Mouse (Mus musculus) liver, embryonic 14.5 days (tissue): ENCODE measurements around the gene Coro2a. TPM values are rescaled to one million over a fixed set of nuclear protein-coding genes. Genes with fewer than 3 reads are reported as not detected.

ENCODE experiments used
- ATAC-seq: fragments of 200-750 bp; cut with Nextera tagmentation; 2 replicates; pipeline ENCODE4 v1.8.0; 2017; ENCODE audit warnings: moderate number of reproducible peaks, mild to moderate bottlenecking, moderate library complexity; ENCODE audit not compliant: insufficient read depth
- DNase-seq, 3 experiments: peaks; one replicate each; pipeline ENCODE4 v3.0.0-alpha.2; 2012 to 2013; ENCODE audit warnings: low read depth in 3 of 3, low spot score in 3 of 3
- H3K27ac ChIP-seq: fragments of 300-500 bp; sonication (generic); 2 replicates; pipeline ENCODE4 v1.5.1; 2014; ENCODE audit warnings: moderate library complexity, mild to moderate bottlenecking, control low read depth, inconsistent platforms
- H3K27me3 ChIP-seq: fragments of 300-500 bp; sonication (generic); 2 replicates; pipeline ENCODE4 v1.6.1; 2014; ENCODE audit warnings: mild to moderate bottlenecking, low read length, moderate library complexity; ENCODE audit not compliant: control insufficient read depth, insufficient read depth
- H3K36me3 ChIP-seq: fragments of 300-500 bp; sonication (generic); replicated peaks from 2 replicates; pipeline ENCODE4 v1.6.1; 2014; ENCODE audit warnings: low read depth; ENCODE audit not compliant: control insufficient read depth, insufficient read depth
- H3K4me1 ChIP-seq, 2 experiments: fragments of 200-500 bp in 1 of 2; fragments of 300-500 bp in 1 of 2; sonication (generic) in 1 of 2; replicated peaks; 2 replicates each; pipeline ENCODE4 v1.6.1; 2012 to 2014; ENCODE audit warnings: antibody characterized with exemption in 1 of 2, inconsistent platforms in 1 of 2, low read length in 1 of 2; ENCODE audit not compliant: control insufficient read depth in 2 of 2, insufficient read depth in 2 of 2
- H3K4me2 ChIP-seq: fragments of 300-500 bp; sonication (generic); 2 replicates; pipeline ENCODE4 v1.6.1; 2014; ENCODE audit warnings: low read depth, mild to moderate bottlenecking, control low read depth, moderate library complexity
- H3K4me3 ChIP-seq, 2 experiments: fragments of 200-500 bp in 1 of 2; fragments of 300-500 bp in 1 of 2; sonication (generic) in 1 of 2; 2 replicates each; pipeline ENCODE4 v1.5.1; 2012 to 2014; ENCODE audit warnings: low read depth in 2 of 2, low read length in 2 of 2, mild to moderate bottlenecking in 2 of 2, control low read depth in 1 of 2, inconsistent platforms in 1 of 2, moderate library complexity in 1 of 2; ENCODE audit not compliant: insufficient read depth in 1 of 2
- H3K9ac ChIP-seq: fragments of 300-500 bp; sonication (generic); replicated peaks from 2 replicates; pipeline ENCODE4 v1.6.1; 2014; ENCODE audit warnings: mild to moderate bottlenecking, control low read depth, moderate library complexity
- H3K9me3 ChIP-seq: fragments of 300-500 bp; sonication (generic); 2 replicates; pipeline ENCODE4 v1.6.1; 2016; ENCODE audit warnings: low read length, mixed read lengths; ENCODE audit not compliant: control insufficient read depth
- CTCF ChIP-seq: IDR thresholded peaks from 2 replicates; pipeline ENCODE4 v1.5.1; 2016; ENCODE audit warnings: antibody characterized with exemption, low read depth, control low read depth
- EP300 ChIP-seq: IDR thresholded peaks from 2 replicates; pipeline ENCODE4 v1.6.1; 2016; ENCODE audit warnings: antibody characterized with exemption, low read depth
- WGBS: fragments of 180-500 bp; shearing (Covaris S2); extraction: QIAGEN DNeasy Blood & Tissue Kit; methylation state at CpG from one replicate; pipeline ENCODE4 v1.1.7; 2014; ENCODE audit not compliant: insufficient replicate concordance; 5-methylcytosine and 5-hydroxymethylcytosine counted together
- polyA plus RNA-seq, 2 experiments: library from polyadenylated mRNA; depleted of rRNA in 1 of 2; stranded (reverse) in 1 of 2; unstranded in 1 of 2; fragments of >200 nt; fragmentation: Nextera tagmentation in 1 of 2; extraction: Ambion mirVana in 1 of 2; gene quantifications; 2 replicates each; pipeline versions ENCODE4 v1.2.1 to v1.2.3; 2012 to 2014

The Coro2a gene
- polyA plus RNA-seq, 2 experiments = 2.6 to 2.7 TPM

- ATAC-seq = no peak
- WGBS = 71% methylated on average over 14 of the region's 14 CpGs
- Histone ChIP-seq H3K36me3 (no peaks in the 10 kb centered on the region), H3K9ac (no peak overlapping the region), H3K4me1 (peaks cover 3 to 30% of the 10 kb centered on the region in 2 experiments; a peak in 2 of 4 replicates), H3K4me2 (no peak overlapping the region), H3K27ac (no peak overlapping the region), H3K9me3 (no peaks in the 10 kb centered on the region), H3K4me3 (no peak overlapping the region), H3K27me3 (no peaks in the 10 kb centered on the region)
- TF ChIP-seq CTCF (no peak), EP300 (no peak)
- no peak for DNase-seq
Measured at GRCm38 (mm10) chr4:46560069-46560705, 41.8 kb downstream of the Coro2a start.

- ATAC-seq (no peak), DNase-seq (no peak)
- Histone ChIP-seq H3K27me3 (no peaks in the 10 kb centered on the region), H3K36me3 (no peaks in the 10 kb centered on the region), H3K4me1 (peaks cover 3 to 24% of the 10 kb centered on the region in 2 experiments; a peak in 2 of 4 replicates), H3K27ac (no peak overlapping the region), H3K4me2 (no peak overlapping the region; the same call in 1 of the 2 replicates), H3K9me3 (no peaks in the 10 kb centered on the region), H3K4me3 (no peak overlapping the region), H3K9ac (no peak overlapping the region)
- TF ChIP-seq CTCF (no peak), EP300 (0 out of 2 replicates have a peak, but pooled peaks have one; percentile 25)
- WGBS = 30% methylated on average over 22 of the region's 22 CpGs
Measured at GRCm38 (mm10) chr4:46558672-46559667, 43.0 kb downstream of the Coro2a start.

- Histone ChIP-seq H3K27ac (no peak overlapping the region), H3K9ac (no peak overlapping the region), H3K4me3 (no peak overlapping the region), H3K27me3 (no peaks in the 10 kb centered on the region), H3K9me3 (no peaks in the 10 kb centered on the region), H3K4me2 (no peak overlapping the region), H3K36me3 (no peaks in the 10 kb centered on the region), H3K4me1 (peaks cover 3 to 19% of the 10 kb centered on the region in 2 experiments; a peak in 2 of 4 replicates)
- DNase-seq (no peak), ATAC-seq (no peak)
- TF ChIP-seq EP300 (no peak), CTCF (no peak)
- 63% methylated on average over 3 of the region's 3 CpGs for WGBS
Measured at GRCm38 (mm10) chr4:46556933-46557332, 45.1 kb downstream of the Coro2a start.

- Histone ChIP-seq H3K4me1 (peaks cover 3 to 19% of the 10 kb centered on the region in 2 experiments; a peak in 2 of 4 replicates), H3K9me3 (no peaks in the 10 kb centered on the region), H3K27me3 (no peaks in the 10 kb centered on the region), H3K36me3 (no peaks in the 10 kb centered on the region), H3K27ac (no peak overlapping the region), H3K4me2 (no peak overlapping the region), H3K4me3 (no peak overlapping the region), H3K9ac (no peak overlapping the region)
- DNase-seq (no peak), ATAC-seq (no peak)
- WGBS = 58% methylated on average over 9 of the region's 9 CpGs
- no peak for TF ChIP-seq CTCF
- no peak for TF ChIP-seq EP300
Measured at GRCm38 (mm10) chr4:46555762-46556161, 46.2 kb downstream of the Coro2a start.
